22 mouse cellular contexts compared by ENCODE assay signal in the genomic region with DNA sequence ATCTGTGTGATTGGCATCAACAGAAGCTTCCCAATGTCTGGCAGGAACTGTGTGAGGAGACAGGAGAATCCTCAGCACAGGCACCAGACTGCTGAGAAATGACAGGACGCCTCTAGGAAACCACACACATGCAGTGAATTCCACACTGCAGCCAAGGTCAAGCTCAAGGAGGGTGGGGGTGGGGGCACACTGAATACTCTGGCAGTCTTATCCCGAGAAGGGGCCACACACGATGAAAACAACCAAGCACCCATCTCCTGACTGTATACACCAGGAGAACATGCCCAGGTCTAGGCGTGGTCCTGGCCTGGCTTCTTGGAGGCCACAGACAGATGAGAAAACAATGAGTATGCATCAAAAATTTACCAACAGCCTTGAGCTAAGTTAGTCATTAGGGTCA. TPM values are rescaled to one million over a fixed set of nuclear protein-coding genes. Genes with fewer than 3 reads are reported as not detected.
DNase-seq lines count a peak whose midpoint lies in the region; ATAC-seq and TF ChIP-seq lines count a peak whose summit lies in the region.
"Had no signal": no experiment of that assay in that cellular context is flagged by ENCODE, and none has a peak within 500 bp of the region (broad histone marks: within the 10 kb centered on the region; RNA-seq: fewer than 3 reads in every experiment).

No protein-coding gene starts in this region.

- H3K9me3 ChIP-seq in heart, embryonic 15.5 days (replicated peaks) = no peaks in the 10 kb centered on the region
- H3K9me3 ChIP-seq in ES-E14 (ENCODE audit: control insufficient read depth, insufficient read depth, low read depth, low read length) = no peaks in the 10 kb centered on the region
- H3K9me3 ChIP-seq: embryonic facial prominence, embryonic 10.5 days; forebrain, embryonic 15.5 days; hindbrain, embryonic 10.5 days; limb, embryonic 15.5 days; midbrain, embryonic 12.5 days had no signal

- no peak overlapping the region for H3K9ac ChIP-seq in heart, embryonic 15.5 days
- no peak overlapping the region for H3K9ac ChIP-seq in ES-E14 (ENCODE audit: insufficient read depth, low read depth, low read length, poor library complexity, severe bottlenecking)
- H3K9ac ChIP-seq: forebrain, embryonic 15.5 days; limb, embryonic 15.5 days; liver, embryonic 14.5 days; lung, embryonic 14.5 days; midbrain, embryonic 12.5 days had no signal

- in situ Hi-C loops in ES-E14 (cut with MboI; ENCODE audit: low sequenced_read_pairs in 2 of 2, unreplicated experiment in 2 of 2) = loop anchor here in 1 of 2 experiments (25.0 kb wide), 1 partner anchor 277 kb away; no protein-coding TSS in a partner anchor

- peak overlapping the region; percentile 57 for H3K27ac ChIP-seq in heart, embryonic 15.5 days
- peak overlapping the region; percentile 49; the same call in 1 of the 2 replicates for H3K27ac ChIP-seq in ES-E14 (ENCODE audit: insufficient read depth, low read depth, low read length, poor library complexity, severe bottlenecking)
- H3K27ac ChIP-seq: embryonic facial prominence, embryonic 10.5 days; forebrain, embryonic 15.5 days; hindbrain, embryonic 10.5 days; limb, embryonic 15.5 days; liver, embryonic 14.5 days; midbrain, embryonic 12.5 days had no signal

- WGBS in heart, embryonic 15.5 days = 34% methylated on average over 4 of the region's 4 CpGs

- intact Hi-C loops in heart, postnatal 36 days (cut with DNase I) = no loop called here
- intact Hi-C loops in heart, postnatal 14 days (cut with DNase I) = no loop called here

- peak; percentile 76 for DNase-seq in heart, adult 11 months
- DNase-seq in heart, postnatal 36 days = no peak
- DNase-seq in heart, postnatal 14 days = no peak
- peak; percentile 26 for DNase-seq in 3T3-L1 (ENCODE audit: low read depth, low spot score)
- DNase-seq in ES-E14 (ENCODE audit: low read depth, low spot score) = peak; percentile 45
- no peak for DNase-seq in spleen, postnatal 14 days (ENCODE audit: low spot score in 2 of 2)
- DNase-seq in thymus, postnatal 0 days (ENCODE audit: low spot score) = no peak
- DNase-seq: adrenal gland, adult 8-10 months; cerebellum, adult 11 months; cerebellum, adult 9-11 months; gastrocnemius, postnatal 25 days; kidney, postnatal 4 days; left cerebral cortex, postnatal 4 days; lung, embryonic 14.5 days had no signal

- H3K27me3 ChIP-seq in heart, embryonic 15.5 days = no peaks in the 10 kb centered on the region
- H3K27me3 ChIP-seq: forebrain, embryonic 15.5 days; limb, embryonic 15.5 days; midbrain, embryonic 12.5 days had no signal

- H3K4me3 ChIP-seq in heart, embryonic 15.5 days = no peak overlapping the region
- H3K4me3 ChIP-seq in ES-E14 (ENCODE audit: insufficient read depth in 1 of 2, low read depth in 1 of 2, low read length in 2 of 2, poor library complexity in 1 of 2, severe bottlenecking in 1 of 2) = no peak overlapping the region
- H3K4me3 ChIP-seq: embryonic facial prominence, embryonic 10.5 days; forebrain, embryonic 15.5 days; hindbrain, embryonic 10.5 days; limb, embryonic 15.5 days; midbrain, embryonic 12.5 days had no signal

- peaks cover 29% of the 10 kb centered on the region for H3K4me1 ChIP-seq in heart, embryonic 15.5 days (replicated peaks)
- H3K4me1 ChIP-seq in ES-E14 (ENCODE audit: control insufficient read depth in 2 of 2, insufficient read depth in 2 of 2, low read length in 2 of 2, poor library complexity in 1 of 2) = peaks cover 10 to 24% of the 10 kb centered on the region in 2 experiments
- H3K4me1 ChIP-seq: forebrain, embryonic 15.5 days; limb, embryonic 15.5 days; midbrain, embryonic 12.5 days had no signal

- H3K36me3 ChIP-seq in heart, embryonic 15.5 days = no peaks in the 10 kb centered on the region
- no peaks in the 10 kb centered on the region for H3K36me3 ChIP-seq in ES-E14 (ENCODE audit: control insufficient read depth, insufficient read depth, low read length, poor library complexity, severe bottlenecking)
- H3K36me3 ChIP-seq: forebrain, embryonic 15.5 days; limb, embryonic 15.5 days had no signal

- H3K4me2 ChIP-seq in heart, embryonic 15.5 days = no peak overlapping the region
- H3K4me2 ChIP-seq: forebrain, embryonic 15.5 days; limb, embryonic 15.5 days; lung, embryonic 14.5 days; midbrain, embryonic 12.5 days had no signal

- ATAC-seq in heart, embryonic 15.5 days (replicated peaks; ENCODE audit: insufficient number of reproducible peaks, insufficient read depth, low FRiP score, low read depth) = no peak
- ATAC-seq: forebrain, embryonic 15.5 days; intestine, postnatal 0 days had no signal

TF ChIP-seq in ES-E14, 5 proteins besides CTCF, POLR2A, EP300 and RAD21:
- TF ChIP-seq CHD2 (IDR thresholded peaks at IDR 0.05; ENCODE audit: low read depth, low read length) (no peak), ZNF384 (IDR thresholded peaks at IDR 0.05; ENCODE audit: low read depth, low read length) (no peak), MAFK (IDR thresholded peaks at IDR 0.05; ENCODE audit: insufficient read depth, low read depth, low read length) (no peak), HCFC1 (IDR thresholded peaks at IDR 0.05; ENCODE audit: borderline replicate concordance, insufficient read depth, low read length) (no peak), ZC3H11A (IDR thresholded peaks at IDR 0.05; ENCODE audit: borderline replicate concordance, low read depth, low read length) (no peak)

RNA-seq across cellular contexts. Expression of a gene that starts 45.5 kb away (rescaled TPM):
- 1 to 10 TPM; 2.9 to 4.3 TPM for total RNA-seq in heart, postnatal 36 days (2021)
- polyA plus RNA-seq in heart, embryonic 15.5 days (2015; fragmentation: Nextera tagmentation; extraction: Ambion mirVana) = 4.8 and 5.6 TPM in 2 replicates
- 1 to 10 TPM; 3.6 to 4.0 TPM for total RNA-seq in heart, postnatal 14 days (2021)
- total RNA-seq in ES-E14 (2012; rRNA removed) = 3.2 and 3.3 TPM in 2 replicates
- 6.0 and 6.1 TPM in 2 replicates for polyA plus RNA-seq in thymus, postnatal 0 days (2015; fragmentation: Nextera tagmentation; extraction: Ambion mirVana)

Comparison
In these comparisons a context has a peak if more than half of its experiments do, and no peak if none do; other contexts are left out.
1. DNase-seq: peak in heart, adult 11 months (single experiment), 3T3-L1 (single experiment) and ES-E14 (single experiment); none in heart, postnatal 36 days (0 of 2), heart, postnatal 14 days (0 of 2), spleen, postnatal 14 days (0 of 2) and thymus, postnatal 0 days (single experiment).